Mouse (Mus musculus) retina, adult 2 months (tissue): Measurements from ENCODE around the gene Ptpn4.

Experiments used
- DNase-seq: peaks from one replicate; pipeline ENCODE4 v3.0.0-alpha.2; 2012; ENCODE audit warnings: low read depth, low spot score

Gene Ptpn4

DNA sequence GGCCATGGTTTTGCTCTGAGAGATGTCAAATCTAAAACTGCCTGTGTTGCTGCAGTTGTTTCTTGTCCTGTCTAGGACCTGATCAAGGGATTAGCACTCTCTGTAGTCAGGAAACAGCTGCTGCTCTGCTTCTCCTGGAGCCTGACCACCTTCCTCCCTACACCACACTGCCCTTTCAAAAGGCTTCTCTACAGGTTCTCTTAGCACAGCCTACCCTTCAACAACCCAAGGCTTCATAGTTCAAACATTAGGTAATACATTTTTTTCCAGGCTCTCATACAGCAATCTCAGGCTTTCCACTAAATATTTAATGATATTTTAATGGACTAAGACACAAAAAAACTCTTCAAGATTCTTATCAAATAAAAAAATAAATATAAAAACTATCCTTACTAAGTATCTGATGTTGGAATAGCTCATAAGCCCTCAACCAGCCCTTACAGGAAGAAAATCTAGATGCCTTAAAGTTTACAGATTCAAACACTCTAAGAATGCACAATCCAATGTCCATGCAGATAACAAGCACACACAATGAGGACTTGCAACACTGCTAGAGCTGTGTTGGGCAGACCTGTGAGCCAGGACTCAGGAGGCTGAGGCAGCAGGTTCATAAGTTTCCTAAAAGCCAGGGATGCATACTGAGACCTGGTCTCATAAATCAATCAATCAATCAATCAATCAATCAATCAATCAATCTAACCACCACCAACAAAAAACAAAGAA, 196.2 kb downstream of the Ptpn4 start:
- no peak for DNase-seq

DNA sequence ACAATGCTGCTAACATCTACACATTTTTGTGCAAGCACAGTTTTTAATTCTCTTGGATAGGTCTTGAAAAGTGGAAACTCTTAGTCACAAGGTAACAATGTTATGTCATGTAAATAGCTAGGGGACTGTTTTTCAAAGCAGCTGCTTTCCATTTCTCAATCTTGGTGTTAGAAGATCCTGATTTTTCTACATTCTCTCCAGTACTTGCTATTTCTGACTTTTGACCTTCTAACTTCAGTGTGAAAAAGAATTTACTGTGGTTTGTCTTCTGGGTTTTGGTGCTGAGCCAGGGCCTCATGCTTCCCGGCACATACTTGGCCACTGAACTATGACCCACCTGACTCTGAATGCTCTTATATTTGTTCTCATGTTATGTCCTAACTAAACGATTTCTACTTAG, 197.4 kb downstream of the Ptpn4 start:
- DNase-seq = no peak

DNA sequence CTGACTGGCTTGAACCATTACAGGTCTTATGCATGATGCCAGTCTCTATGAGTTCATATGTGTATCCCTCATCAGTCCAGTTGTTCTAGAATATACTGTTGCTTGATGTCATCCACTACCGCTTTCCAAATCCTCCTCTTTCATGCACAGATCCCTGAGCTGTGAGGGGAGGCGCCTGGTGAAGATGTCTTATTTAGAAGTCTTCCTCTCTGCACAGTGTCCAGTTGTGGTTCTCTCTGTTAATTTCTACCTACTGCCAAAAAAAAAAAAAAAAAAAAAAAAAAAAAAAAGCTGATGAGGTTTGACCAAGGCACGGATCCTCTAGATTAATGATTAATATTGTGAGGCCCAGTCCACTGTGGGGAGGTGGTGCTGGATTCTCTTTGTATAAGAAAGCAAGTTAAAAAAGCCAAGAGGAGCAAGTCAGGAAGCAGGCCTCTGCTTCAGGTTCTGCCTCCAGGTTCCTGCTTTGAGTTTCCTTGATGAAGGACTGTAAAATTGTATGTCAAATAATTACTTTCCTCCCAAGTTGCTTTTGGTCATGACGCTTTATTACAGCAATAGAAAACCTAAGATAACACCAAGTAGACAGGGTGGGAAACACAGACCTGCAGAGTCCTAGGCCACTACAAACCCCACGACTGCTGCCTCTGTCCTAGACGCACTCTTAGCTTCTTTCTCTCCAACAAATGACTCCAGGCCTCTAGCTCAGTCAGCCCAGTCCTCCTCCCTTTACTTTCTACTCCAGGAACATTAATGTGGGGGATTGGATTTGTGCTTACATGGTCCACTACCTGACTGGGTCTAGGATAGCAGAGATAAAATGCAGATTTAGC, 200.0 kb downstream of the Ptpn4 start:
- DNase-seq = no peak

GRCm38 (mm10) chr1:119634746-119635145, 202.7 kb downstream of the Ptpn4 start:
- no peak for DNase-seq

DNA sequence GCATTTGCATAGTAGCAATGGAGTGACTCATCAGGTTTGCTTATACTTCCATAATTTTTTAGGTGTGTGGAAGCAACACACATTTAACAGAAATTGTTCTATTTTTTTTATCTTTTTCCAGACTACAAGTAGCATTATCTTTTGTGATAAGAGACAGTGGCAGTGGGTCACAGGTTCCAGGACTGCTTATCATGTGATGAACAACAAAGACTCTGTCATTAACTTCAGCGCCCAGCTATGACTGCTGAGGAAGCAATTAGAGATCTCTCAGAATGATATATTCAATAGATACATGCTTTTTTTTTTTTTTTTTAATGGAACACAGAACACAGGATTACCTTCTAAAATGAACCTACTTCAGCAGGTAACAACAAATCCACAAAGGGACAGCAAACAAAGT, 207.0 kb downstream of the Ptpn4 start:
- DNase-seq = no peak

- no peak for DNase-seq
Measured at GRCm38 (mm10) chr1:119626837-119627236, 210.6 kb downstream of the Ptpn4 start.

- DNase-seq = no peak
Measured at GRCm38 (mm10) chr1:119624444-119624843, 213.0 kb downstream of the Ptpn4 start.

DNA sequence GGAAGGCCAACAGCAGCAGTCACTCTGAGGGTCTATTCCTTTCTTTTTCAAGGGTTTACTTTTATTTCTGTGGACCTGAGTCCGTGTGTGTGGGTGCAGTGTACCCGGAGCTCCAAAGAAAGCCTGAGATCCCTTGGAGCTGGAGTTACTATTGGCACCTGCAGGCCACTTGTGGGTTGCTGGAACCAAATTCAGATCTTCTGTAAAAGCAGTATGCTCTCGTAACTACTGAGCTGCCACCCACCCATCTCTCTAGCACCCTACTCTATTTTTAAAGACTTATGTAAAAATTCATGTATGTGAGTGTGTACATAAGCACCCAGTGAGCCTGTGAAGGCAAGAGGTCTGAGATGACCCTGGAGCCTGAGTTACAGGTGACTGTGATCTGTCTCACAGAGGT, 232.0 kb downstream of the Ptpn4 start:
- DNase-seq = no peak
